Mouse (Mus musculus) stomach, embryonic 14.5 days (tissue): ENCODE results near the gene Olfr963. TPM values are rescaled to one million over a fixed set of nuclear protein-coding genes. Genes with fewer than 3 reads are reported as not detected.

ENCODE experiments used
- ATAC-seq: fragments of 200-750 bp; cut with Nextera tagmentation; 2 replicates; pipeline ENCODE4 v1.8.0; 2017; ENCODE audit warnings: low read depth, moderate TSS enrichment; ENCODE audit not compliant: insufficient number of reproducible peaks, insufficient read depth, low FRiP score
- H3K27ac ChIP-seq: fragments of 300-500 bp; sonication (generic); 2 replicates; pipeline ENCODE4 v1.5.1; 2014; ENCODE audit warnings: mild to moderate bottlenecking, low read length, moderate library complexity, mixed read lengths
- H3K27me3 ChIP-seq: fragments of 300-500 bp; sonication (generic); 2 replicates; pipeline ENCODE4 v1.6.1; 2014; ENCODE audit warnings: low read length, control low read depth, mixed read lengths; ENCODE audit not compliant: control insufficient read depth, insufficient read depth
- H3K36me3 ChIP-seq: fragments of 300-500 bp; sonication (generic); 2 replicates; pipeline ENCODE4 v1.6.1; 2014; ENCODE audit warnings: mild to moderate bottlenecking, control low read depth, low read length, moderate library complexity, mixed read lengths; ENCODE audit not compliant: control insufficient read depth, insufficient read depth
- H3K4me1 ChIP-seq: fragments of 300-500 bp; sonication (generic); 2 replicates; pipeline ENCODE4 v1.6.1; 2014; ENCODE audit warnings: low read length, control low read depth, mixed read lengths; ENCODE audit not compliant: control insufficient read depth, insufficient read depth
- H3K4me2 ChIP-seq: fragments of 300-500 bp; sonication (generic); replicated peaks from 2 replicates; pipeline ENCODE4 v1.6.1; 2014; ENCODE audit warnings: low read depth, low read length, control low read depth
- H3K4me3 ChIP-seq: fragments of 300-500 bp; sonication (generic); 2 replicates; pipeline ENCODE4 v1.5.1; 2014; ENCODE audit warnings: low read depth, low read length, control low read depth
- H3K9ac ChIP-seq: fragments of 300-500 bp; sonication (generic); replicated peaks from 2 replicates; pipeline ENCODE4 v1.6.1; 2014; ENCODE audit warnings: low read depth, mild to moderate bottlenecking, control low read depth, low read length, moderate library complexity, mixed read lengths
- H3K9me3 ChIP-seq: fragments of 300-500 bp; sonication (generic); 2 replicates; pipeline ENCODE4 v1.6.1; 2016; ENCODE audit warnings: low read depth, low read length, control low read depth; ENCODE audit not compliant: control insufficient read depth
- WGBS: fragments of 180-500 bp; shearing (Covaris S2); extraction: QIAGEN DNeasy Blood & Tissue Kit; methylation state at CpG from one replicate; pipeline ENCODE4 v1.1.7; 2014; 5-methylcytosine and 5-hydroxymethylcytosine counted together
- polyA plus RNA-seq: library from polyadenylated mRNA; unstranded; fragments of >200 nt; fragmentation: Nextera tagmentation; extraction: Ambion mirVana; gene quantifications from 2 replicates; pipeline ENCODE4 v1.2.1, GENCODE M21; 2014

Olfr963 gene
- polyA plus RNA-seq: not detected in 2 replicates

DNA sequence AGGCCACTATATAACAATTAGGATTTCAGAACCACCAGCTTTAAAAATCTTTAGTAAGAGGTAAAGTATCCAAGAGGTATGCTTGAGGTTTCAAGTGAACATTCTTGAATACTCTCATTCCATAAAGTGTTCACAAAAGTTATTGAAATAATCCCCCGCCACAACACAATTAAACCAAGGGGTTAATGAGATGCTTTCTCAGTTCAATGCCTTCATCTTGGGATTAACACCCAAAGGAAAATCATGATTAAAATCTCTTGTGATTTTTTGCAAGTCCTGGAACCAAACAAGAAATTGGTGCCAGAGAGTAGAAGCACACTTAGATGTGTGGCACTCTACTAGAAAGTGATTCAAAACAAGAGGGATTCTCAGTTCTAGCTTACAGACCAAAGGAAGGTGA lies at the start of gene Olfr963:
Gene Olfr963, plus strand, starts transcription at position 301 of the 400 bp plus-strand sequence.
- WGBS: 93% methylated on average over 1 of the region's 1 CpGs
- ATAC-seq: no peak
- Histone ChIP-seq H3K27ac (no peak within 1 kb of the TSS), H3K4me3 (no peak within 1 kb of the TSS), H3K36me3 (no peaks in the 10 kb centered on the region), H3K27me3 (no peaks in the 10 kb centered on the region), H3K9ac (no peak within 1 kb of the TSS), H3K4me1 (no peaks in the 10 kb centered on the region), H3K4me2 (no peak within 1 kb of the TSS), H3K9me3 (no peaks in the 10 kb centered on the region)

DNA sequence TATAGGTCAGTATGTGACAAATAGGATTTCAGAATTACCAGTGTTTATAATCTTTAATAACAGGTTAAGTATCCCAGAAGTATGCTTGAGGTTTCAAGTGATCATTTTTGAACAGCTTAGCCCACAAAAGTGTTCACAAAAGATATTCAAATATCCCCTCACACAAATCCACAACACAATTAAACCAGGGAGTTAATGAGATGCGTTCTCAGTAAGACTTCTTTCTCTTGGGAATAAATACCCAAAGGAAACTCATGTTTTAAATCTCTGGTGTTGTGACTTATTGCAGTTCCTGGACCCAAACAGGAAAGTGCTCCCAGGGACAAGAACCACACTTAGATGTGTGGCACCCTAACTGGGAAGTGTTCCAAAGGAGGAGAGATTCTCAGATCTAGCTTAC lies 45.9 kb upstream of the Olfr963 start, which contains the start of gene Olfr960:
Gene Olfr960, plus strand, starts transcription at position 301 of the 400 bp plus-strand sequence.
- H3K27me3 ChIP-seq: no peaks in the 10 kb centered on the region
- no peak within 1 kb of the TSS for H3K4me3 ChIP-seq
- H3K4me2 ChIP-seq: no peak within 1 kb of the TSS
- WGBS: 73% methylated on average over 1 of the region's 1 CpGs
- ATAC-seq: no peak
- H3K4me1 ChIP-seq: no peaks in the 10 kb centered on the region
- no peak within 1 kb of the TSS for H3K9ac ChIP-seq
- H3K9me3 ChIP-seq: no peaks in the 10 kb centered on the region
- H3K27ac ChIP-seq: no peak within 1 kb of the TSS
- H3K36me3 ChIP-seq: no peaks in the 10 kb centered on the region

DNA sequence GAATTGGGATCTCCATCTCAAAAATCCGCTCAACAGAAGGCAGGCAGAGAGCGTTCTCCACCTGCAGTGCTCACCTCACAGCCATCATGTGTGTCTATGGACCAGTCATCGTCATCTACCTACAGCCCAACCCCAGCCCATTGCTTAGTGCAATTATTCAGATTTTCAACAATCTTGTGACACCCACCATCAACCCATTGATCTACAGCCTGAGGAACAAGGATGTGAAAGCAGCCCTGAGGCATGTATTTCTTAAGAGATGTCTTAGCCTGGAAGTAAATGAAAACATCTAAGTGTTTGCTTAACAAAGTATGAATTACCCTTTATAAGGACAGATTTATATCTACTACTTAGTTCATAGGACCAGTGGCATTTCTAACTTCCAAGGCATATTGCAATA lies 43.2 kb upstream of the Olfr963 start:
- Histone ChIP-seq H3K9ac (no peak overlapping the region), H3K36me3 (no peaks in the 10 kb centered on the region), H3K4me3 (no peak overlapping the region), H3K4me1 (no peaks in the 10 kb centered on the region), H3K27me3 (no peaks in the 10 kb centered on the region), H3K27ac (no peak overlapping the region), H3K4me2 (no peak overlapping the region), H3K9me3 (no peaks in the 10 kb centered on the region)
- WGBS: 89% methylated on average over 3 of the region's 3 CpGs
- no peak for ATAC-seq

DNA sequence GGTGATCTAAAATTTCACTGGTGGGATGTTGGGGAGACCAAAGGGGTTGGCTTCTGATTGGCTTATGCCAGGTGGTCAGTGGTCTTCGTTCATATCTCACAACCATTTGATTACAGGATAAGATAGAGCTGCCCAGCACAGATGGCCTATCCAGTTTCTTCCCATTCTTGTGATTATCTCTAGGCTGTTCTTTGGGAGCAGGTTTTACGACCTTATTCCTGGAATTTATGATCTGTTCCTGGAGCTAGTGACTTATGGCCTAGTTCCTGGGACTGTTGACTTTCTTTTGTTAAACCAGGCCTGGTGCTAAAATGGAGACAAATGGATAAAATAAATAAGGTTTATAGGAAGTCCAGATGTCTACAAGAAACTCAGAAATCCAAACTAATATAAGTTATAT lies 42.3 kb upstream of the Olfr963 start:
- Histone ChIP-seq H3K9me3 (no peaks in the 10 kb centered on the region), H3K27me3 (no peaks in the 10 kb centered on the region), H3K4me1 (no peaks in the 10 kb centered on the region), H3K4me3 (no peak overlapping the region), H3K36me3 (no peaks in the 10 kb centered on the region), H3K4me2 (no peak overlapping the region), H3K27ac (no peak overlapping the region), H3K9ac (no peak overlapping the region)
- 51% methylated on average over 2 of the region's 2 CpGs for WGBS
- ATAC-seq: no peak

GRCm38 (mm10) chr9:39629069-39629468 lies 37.9 kb upstream of the Olfr963 start:
- H3K4me1 ChIP-seq: no peaks in the 10 kb centered on the region
- no peaks in the 10 kb centered on the region for H3K36me3 ChIP-seq
- H3K9me3 ChIP-seq: no peaks in the 10 kb centered on the region
- ATAC-seq: no peak
- H3K4me3 ChIP-seq: no peak overlapping the region
- H3K9ac ChIP-seq: no peak overlapping the region
- no peak overlapping the region for H3K27ac ChIP-seq
- no peaks in the 10 kb centered on the region for H3K27me3 ChIP-seq
- 82% methylated on average over 2 of the region's 2 CpGs for WGBS
- H3K4me2 ChIP-seq: no peak overlapping the region

DNA sequence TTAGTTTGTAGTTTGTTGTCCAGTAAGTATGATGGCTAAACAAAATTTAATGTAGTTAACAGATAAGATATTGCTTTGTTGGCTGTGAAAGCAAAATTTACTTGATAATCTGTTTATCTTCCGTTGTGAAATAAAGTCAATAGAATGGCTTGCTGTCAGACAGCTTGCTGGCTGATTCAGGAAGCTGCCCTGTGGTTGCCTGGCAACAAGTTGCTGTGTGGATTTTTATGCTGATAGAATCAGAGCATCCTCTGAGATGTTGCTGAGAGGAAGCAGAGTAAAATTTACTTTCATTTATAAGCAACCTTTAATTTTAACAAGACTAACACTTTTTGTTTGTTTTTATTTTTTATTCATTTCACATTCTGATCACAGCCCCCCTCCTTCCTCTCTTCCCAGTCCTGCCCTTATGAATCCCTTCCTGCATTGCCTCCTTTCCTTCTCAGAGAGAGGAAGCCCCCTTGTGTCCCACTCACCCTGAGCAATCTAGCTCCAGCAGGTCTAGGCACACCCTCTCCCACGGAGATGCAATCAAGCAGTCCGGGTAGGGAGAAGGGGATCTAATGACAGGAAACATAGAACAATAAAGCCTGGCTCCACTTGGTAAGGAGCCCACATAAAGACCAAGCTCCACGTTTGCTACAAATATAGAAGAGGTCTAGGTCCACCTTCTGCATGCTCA lies 33.0 kb upstream of the Olfr963 start:
- H3K27me3 ChIP-seq: no peaks in the 10 kb centered on the region
- ATAC-seq: no peak
- no peaks in the 10 kb centered on the region for H3K9me3 ChIP-seq
- WGBS: 30% methylated on average over 4 of the region's 4 CpGs
- no peak overlapping the region for H3K4me2 ChIP-seq
- H3K4me3 ChIP-seq: no peak overlapping the region
- no peak overlapping the region for H3K27ac ChIP-seq
- no peaks in the 10 kb centered on the region for H3K4me1 ChIP-seq
- H3K9ac ChIP-seq: no peak overlapping the region
- H3K36me3 ChIP-seq: no peaks in the 10 kb centered on the region

DNA sequence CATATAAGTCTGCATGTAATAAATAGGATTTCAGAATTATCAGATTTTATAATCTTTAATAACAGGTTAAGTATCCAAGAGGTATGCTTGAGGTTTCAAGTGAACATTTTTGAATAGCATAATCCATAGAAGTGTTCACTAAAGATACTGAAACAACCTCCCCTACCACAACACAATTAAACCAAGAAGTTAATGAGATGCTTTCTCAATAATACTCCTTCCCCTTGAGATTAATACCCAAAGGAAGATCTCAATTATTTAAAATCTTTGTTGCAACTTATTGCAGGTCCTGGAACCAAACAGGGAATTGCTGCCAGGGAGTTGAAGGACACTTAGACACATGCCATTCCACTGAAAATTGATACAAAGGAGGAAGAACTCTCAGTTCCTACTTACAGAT lies 22.2 kb upstream of the Olfr963 start, which contains the start of gene Olfr961:
Gene Olfr961, plus strand, starts transcription at position 301 of the 400 bp plus-strand sequence.
- H3K4me3 ChIP-seq: no peak within 1 kb of the TSS
- no peak within 1 kb of the TSS for H3K27ac ChIP-seq
- H3K27me3 ChIP-seq: no peaks in the 10 kb centered on the region
- no peak for ATAC-seq
- no peak within 1 kb of the TSS for H3K9ac ChIP-seq
- H3K4me2 ChIP-seq: no peak within 1 kb of the TSS
- no peaks in the 10 kb centered on the region for H3K36me3 ChIP-seq
- no peaks in the 10 kb centered on the region for H3K9me3 ChIP-seq
- no peaks in the 10 kb centered on the region for H3K4me1 ChIP-seq

GRCm38 (mm10) chr9:39647382-39647781 lies 19.6 kb upstream of the Olfr963 start:
- H3K27ac ChIP-seq: no peak overlapping the region
- WGBS: 89% methylated on average over 4 of the region's 4 CpGs

More at GRCm38 (mm10) chr9:39647382-39647781, 19.6 kb upstream of the Olfr963 start:
- no peak overlapping the region for H3K9ac ChIP-seq
- no peaks in the 10 kb centered on the region for H3K4me1 ChIP-seq
- H3K4me2 ChIP-seq: no peak overlapping the region
- no peaks in the 10 kb centered on the region for H3K9me3 ChIP-seq
- no peaks in the 10 kb centered on the region for H3K36me3 ChIP-seq
- no peak overlapping the region for H3K4me3 ChIP-seq
- H3K27me3 ChIP-seq: no peaks in the 10 kb centered on the region
- ATAC-seq: no peak
